Mouse (Mus musculus): ENCODE results near the gene Maml3. TPM values are rescaled to one million over a fixed set of nuclear protein-coding genes. Genes with fewer than 3 reads are reported as not detected.

The Maml3 gene
- polyA plus RNA-seq, 1 experiment from 2014 or later: 5.6 TPM

DNA sequence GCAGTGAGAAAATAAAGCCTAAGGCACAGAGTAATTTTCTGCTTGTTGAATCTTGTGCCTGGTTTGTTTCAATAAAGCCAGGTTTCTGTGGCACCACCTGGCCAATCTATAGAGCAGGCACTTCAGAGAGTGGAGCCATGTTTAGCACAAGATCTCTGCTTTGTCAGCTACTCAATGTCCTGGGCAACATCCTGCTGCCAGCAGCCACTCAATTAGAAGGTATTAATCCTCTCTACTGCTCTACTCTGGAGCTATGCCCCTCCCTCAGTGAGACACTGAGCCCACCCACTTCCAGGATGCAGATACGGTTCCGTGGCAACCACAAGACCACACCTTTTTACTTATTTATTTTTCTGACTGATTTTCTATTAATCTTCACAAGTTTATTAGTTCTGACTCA lies 203.7 kb downstream of the Maml3 start:
- Histone ChIP-seq H3K4me3 (ENCODE audit: low read depth, low read length) (no peak overlapping the region), H3K9me3 (ENCODE audit: low read length) (no peaks in the 10 kb centered on the region), H3K4me2 (replicated peaks; ENCODE audit: low read depth, low read length) (no peak overlapping the region), H3K9ac (replicated peaks; ENCODE audit: low read depth) (no peak overlapping the region), H3K27me3 (replicated peaks; ENCODE audit: insufficient read depth, low read length) (no peaks in the 10 kb centered on the region), H3K4me1 (ENCODE audit: insufficient read depth, low read depth, low read length) (peaks cover 4% of the 10 kb centered on the region; the same call in 1 of the 2 replicates), H3K27ac (ENCODE audit: low read length) (no peak overlapping the region), H3K36me3 (ENCODE audit: insufficient read depth, low read length) (no peaks in the 10 kb centered on the region)
- no peak for ATAC-seq
- DNase-seq (ENCODE audit: low spot score): no peak
- TF ChIP-seq EP300 (IDR thresholded peaks at IDR 0.05) (no peak), CTCF (IDR thresholded peaks at IDR 0.05) (no peak)
- WGBS: 25% methylated on average over 2 of the region's 2 CpGs

DNA sequence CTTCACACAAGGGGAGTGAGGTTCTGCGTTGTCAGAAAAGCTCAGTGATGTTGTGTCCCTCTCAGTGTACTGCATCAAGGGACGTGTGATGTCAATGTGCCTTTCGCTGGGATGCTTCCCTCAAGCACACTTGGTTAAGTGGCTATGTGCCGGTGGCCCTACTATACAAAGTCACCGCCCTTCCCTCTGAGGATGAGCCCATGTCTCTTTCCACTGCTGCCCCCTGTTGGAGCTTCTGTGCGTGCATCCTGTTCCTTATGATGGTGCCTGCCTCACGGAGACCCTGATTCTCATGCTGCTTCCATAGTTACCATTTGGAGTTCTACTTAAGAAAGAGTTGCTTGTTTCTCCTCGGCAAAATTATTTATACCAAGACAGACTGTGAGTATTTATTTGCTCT lies 210.4 kb downstream of the Maml3 start:
- peaks cover 6% of the 10 kb centered on the region for H3K4me1 ChIP-seq (ENCODE audit: insufficient read depth, low read depth, low read length)
- WGBS: 68% methylated on average over 8 of the region's 8 CpGs
- no peak for TF ChIP-seq EP300 (IDR thresholded peaks at IDR 0.05)
- TF ChIP-seq CTCF (IDR thresholded peaks at IDR 0.05): peak; percentile 68

DNA sequence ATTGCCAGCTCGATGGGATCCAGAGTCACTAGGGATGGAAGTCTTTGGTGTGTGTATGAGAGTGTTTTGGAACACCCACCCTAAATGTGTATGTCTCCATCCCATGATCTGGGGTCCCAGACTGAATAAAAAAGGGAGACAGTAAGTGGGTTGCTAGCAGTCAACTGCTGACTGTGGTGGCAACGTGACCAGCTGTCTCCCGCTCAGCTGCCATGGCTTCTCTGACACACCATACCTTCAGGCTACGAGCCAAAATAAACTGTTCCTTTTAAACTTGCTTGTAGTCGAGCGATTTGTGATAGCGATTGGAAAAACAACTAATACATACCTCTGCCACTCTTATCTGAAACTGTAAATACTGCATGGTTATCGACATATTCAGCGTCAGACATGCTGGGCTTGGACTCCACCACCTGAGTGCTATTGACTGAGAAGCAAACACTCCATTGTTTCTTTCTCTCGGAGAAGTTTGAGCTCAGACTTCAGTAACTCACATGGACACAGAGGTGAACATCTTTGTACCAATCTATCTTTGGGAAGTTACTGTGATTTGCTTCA lies 213.2 kb downstream of the Maml3 start:
- WGBS: 49% methylated on average over 10 of the region's 10 CpGs
- peaks cover 24% of the 10 kb centered on the region for H3K4me1 ChIP-seq (ENCODE audit: insufficient read depth, low read depth, low read length)
- no peaks in the 10 kb centered on the region for H3K27me3 ChIP-seq (replicated peaks; ENCODE audit: insufficient read depth, low read length)
- no peak overlapping the region for H3K4me3 ChIP-seq (ENCODE audit: low read depth, low read length)
- DNase-seq (ENCODE audit: low spot score) (no peak), ATAC-seq (no peak)
- H3K36me3 ChIP-seq (ENCODE audit: insufficient read depth, low read length): no peaks in the 10 kb centered on the region
- H3K27ac ChIP-seq (ENCODE audit: low read length): no peak overlapping the region
- no peak overlapping the region for H3K4me2 ChIP-seq (replicated peaks; ENCODE audit: low read depth, low read length)
- no peaks in the 10 kb centered on the region for H3K9me3 ChIP-seq (ENCODE audit: low read length)
- no peak overlapping the region for H3K9ac ChIP-seq (replicated peaks; ENCODE audit: low read depth)
- TF ChIP-seq EP300 (IDR thresholded peaks at IDR 0.05): no peak
- no peak for TF ChIP-seq CTCF (IDR thresholded peaks at IDR 0.05)

More for the DNA sequence above, 210.4 kb downstream of the Maml3 start:
- H3K27me3 ChIP-seq (replicated peaks; ENCODE audit: insufficient read depth, low read length): no peaks in the 10 kb centered on the region
- H3K27ac ChIP-seq (ENCODE audit: low read length): no peak overlapping the region
- H3K4me2 ChIP-seq (replicated peaks; ENCODE audit: low read depth, low read length): no peak overlapping the region
- H3K36me3 ChIP-seq (ENCODE audit: insufficient read depth, low read length): no peaks in the 10 kb centered on the region
- no peak for ATAC-seq
- H3K9me3 ChIP-seq (ENCODE audit: low read length): no peaks in the 10 kb centered on the region
- no peak overlapping the region for H3K4me3 ChIP-seq (ENCODE audit: low read depth, low read length)
- DNase-seq (ENCODE audit: low spot score): no peak
- H3K9ac ChIP-seq (replicated peaks; ENCODE audit: low read depth): no peak overlapping the region

GRCm38 (mm10) chr3:51890181-51890580 lies 214.7 kb downstream of the Maml3 start:
- Histone ChIP-seq H3K4me1 (ENCODE audit: insufficient read depth, low read depth, low read length) (peaks cover 31% of the 10 kb centered on the region), H3K4me2 (replicated peaks; ENCODE audit: low read depth, low read length) (no peak overlapping the region), H3K27ac (ENCODE audit: low read length) (no peak overlapping the region), H3K9me3 (ENCODE audit: low read length) (no peaks in the 10 kb centered on the region), H3K36me3 (ENCODE audit: insufficient read depth, low read length) (no peaks in the 10 kb centered on the region), H3K9ac (replicated peaks; ENCODE audit: low read depth) (no peak overlapping the region), H3K27me3 (replicated peaks; ENCODE audit: insufficient read depth, low read length) (no peaks in the 10 kb centered on the region), H3K4me3 (ENCODE audit: low read depth, low read length) (no peak overlapping the region)
- DNase-seq (ENCODE audit: low spot score) (no peak), ATAC-seq (no peak)
- WGBS: 61% methylated on average over 4 of the region's 4 CpGs
- no peak for TF ChIP-seq EP300 (IDR thresholded peaks at IDR 0.05)
- no peak for TF ChIP-seq CTCF (IDR thresholded peaks at IDR 0.05)

- H3K36me3 ChIP-seq (ENCODE audit: insufficient read depth, low read length): no peaks in the 10 kb centered on the region
- H3K4me2 ChIP-seq (replicated peaks; ENCODE audit: low read depth, low read length): no peak overlapping the region
- no peaks in the 10 kb centered on the region for H3K9me3 ChIP-seq (ENCODE audit: low read length)
- peak; percentile 52 for ATAC-seq
- H3K27ac ChIP-seq (ENCODE audit: low read length): no peak overlapping the region
- no peak overlapping the region for H3K4me3 ChIP-seq (ENCODE audit: low read depth, low read length)
- H3K27me3 ChIP-seq (replicated peaks; ENCODE audit: insufficient read depth, low read length): no peaks in the 10 kb centered on the region
- TF ChIP-seq EP300 (IDR thresholded peaks at IDR 0.05) (no peak), CTCF (IDR thresholded peaks at IDR 0.05) (no peak)
- H3K4me1 ChIP-seq (ENCODE audit: insufficient read depth, low read depth, low read length): peaks cover 31% of the 10 kb centered on the region
- no peak for DNase-seq (ENCODE audit: low spot score)
- WGBS: 37% methylated on average over 5 of the region's 5 CpGs
- no peak overlapping the region for H3K9ac ChIP-seq (replicated peaks; ENCODE audit: low read depth)
Observed at GRCm38 (mm10) chr3:51889776-51890175, 215.1 kb downstream of the Maml3 start.

DNA sequence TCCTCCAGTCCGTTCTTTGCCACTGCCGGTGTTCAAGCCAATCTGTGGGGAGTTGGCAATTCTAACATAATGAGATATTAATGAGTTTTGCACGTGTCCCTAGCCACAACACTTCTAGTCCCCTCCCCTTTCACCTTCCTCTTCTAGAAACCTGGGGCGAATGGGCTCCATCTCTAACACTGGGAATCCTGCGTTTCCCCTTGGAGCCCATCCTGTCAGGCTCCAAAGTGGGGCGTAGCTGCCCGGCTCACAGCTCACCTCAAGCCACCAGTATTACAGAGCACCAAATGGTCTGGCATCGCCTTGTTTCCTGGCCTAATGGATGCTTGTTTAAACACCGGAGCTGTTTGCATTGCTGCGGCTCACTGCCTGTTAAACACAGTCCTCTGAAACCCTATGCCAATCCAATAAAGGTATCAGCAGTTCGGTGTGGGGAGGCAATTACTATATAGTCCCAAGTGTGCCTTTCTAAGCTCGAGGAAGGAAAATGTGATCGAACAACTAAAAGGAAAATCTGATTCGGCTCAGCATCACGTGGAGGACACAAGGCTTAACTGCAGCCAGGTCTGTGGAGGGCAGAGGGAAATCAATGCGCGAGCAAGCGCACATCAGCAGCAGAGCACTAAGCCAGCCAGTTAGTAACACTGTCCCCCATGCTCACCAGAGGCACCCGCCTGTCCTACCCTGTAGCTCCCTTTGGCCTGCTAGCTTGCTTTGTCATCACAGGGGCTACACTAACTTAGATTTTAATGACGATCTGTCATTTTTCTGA lies 216.0 kb downstream of the Maml3 start:
- TF ChIP-seq CTCF (IDR thresholded peaks at IDR 0.05) (no peak), EP300 (IDR thresholded peaks at IDR 0.05) (no peak)
- 27% methylated on average over 20 of the region's 20 CpGs for WGBS
- H3K9me3 ChIP-seq (ENCODE audit: low read length): no peaks in the 10 kb centered on the region
- no peak for DNase-seq (ENCODE audit: low spot score)
- H3K27me3 ChIP-seq (replicated peaks; ENCODE audit: insufficient read depth, low read length): no peaks in the 10 kb centered on the region
- no peak overlapping the region for H3K4me3 ChIP-seq (ENCODE audit: low read depth, low read length)
- no peak overlapping the region for H3K27ac ChIP-seq (ENCODE audit: low read length)
- 0 out of 2 replicates have a peak overlapping the region, but pooled peaks have one; percentile 14 for H3K4me2 ChIP-seq (replicated peaks; ENCODE audit: low read depth, low read length)
- H3K9ac ChIP-seq (replicated peaks; ENCODE audit: low read depth): no peak overlapping the region
- peaks cover 31% of the 10 kb centered on the region for H3K4me1 ChIP-seq (ENCODE audit: insufficient read depth, low read depth, low read length)
- ATAC-seq: 0 out of 2 replicates have a peak, but pooled peaks have one; percentile 25
- H3K36me3 ChIP-seq (ENCODE audit: insufficient read depth, low read length): no peaks in the 10 kb centered on the region

Data from lung, postnatal 0 days (tissue).